Mouse (Mus musculus): ENCODE data around the gene Tfam.

GRCm38 (mm10) chr10:71234071-71234470 lies 4.0 kb downstream of the Tfam start:
- TF ChIP-seq POLR2A (IDR thresholded peaks at IDR 0.05; ENCODE audit: low read depth, low read length), result no peak
- TF ChIP-seq CTCF (IDR thresholded peaks at IDR 0.05; ENCODE audit: extremely low read depth, insufficient read depth, insufficient read length, insufficient replicate concordance), result no peak

All from spleen, adult 2 months (tissue).